Mouse (Mus musculus) layer of hippocampus, postnatal 14 days (tissue): ENCODE measurements around the gene Anapc4. TPM values are rescaled to one million over a fixed set of nuclear protein-coding genes. Genes with fewer than 3 reads are reported as not detected.

Source experiments
- total RNA-seq, 2 experiments: library from RNA; stranded (reverse); gene quantifications; 2 replicates each; pipeline ENCODE4 v1.2.3; 2021

Gene Anapc4
- total RNA-seq, 2 experiments from 2014 or later, result 75.1 to 85.1 TPM

Other genes with a start within 250 kb of the Anapc4 start
- 10 to 100 TPM; 10.6 to 11.5 TPM for gene Sepsecs, start 164.3 kb upstream of the Anapc4 start, total RNA-seq
- 1 to 10 TPM; 1.3 to 2.6 TPM for gene Pi4k2b, start 92.4 kb upstream of the Anapc4 start, total RNA-seq
- 1 to 10 TPM; 8.8 to 9.1 TPM for gene Zcchc4, start 58.6 kb upstream of the Anapc4 start, total RNA-seq
- gene Slc34a2, start 204.1 kb downstream of the Anapc4 start, total RNA-seq, result under 1 TPM in 1 of 2 experiments, not detected in 1; 0.07 TPM